Mouse (Mus musculus) small intestine, adult 2 months (tissue): Measurements from ENCODE around the gene Ptpn21.

ENCODE experiments used
- CTCF ChIP-seq: fragments of 200-500 bp; IDR thresholded peaks from 2 replicates; pipeline ENCODE4 v1.5.1; 2012; ENCODE audit warnings: low read depth, mild to moderate bottlenecking, control low read depth, inconsistent platforms, low read length, moderate library complexity, mixed read lengths; ENCODE audit not compliant: insufficient replicate concordance, insufficient read length; ENCODE audit errors: extremely low read depth
- POLR2A ChIP-seq: fragments of 200-500 bp; IDR thresholded peaks from 2 replicates; pipeline ENCODE4 v1.6.1; 2012; ENCODE audit warnings: low read depth, mild to moderate bottlenecking, control low read depth, inconsistent platforms, low read length, moderate library complexity

GRCm38 (mm10) chr12:98703554-98703953 lies 33.7 kb downstream of the Ptpn21 start:
- no peak for TF ChIP-seq CTCF
- no peak for TF ChIP-seq POLR2A
